Mouse (Mus musculus): ENCODE measurements around the gene Zfp800.

Gene Zfp800

DNA sequence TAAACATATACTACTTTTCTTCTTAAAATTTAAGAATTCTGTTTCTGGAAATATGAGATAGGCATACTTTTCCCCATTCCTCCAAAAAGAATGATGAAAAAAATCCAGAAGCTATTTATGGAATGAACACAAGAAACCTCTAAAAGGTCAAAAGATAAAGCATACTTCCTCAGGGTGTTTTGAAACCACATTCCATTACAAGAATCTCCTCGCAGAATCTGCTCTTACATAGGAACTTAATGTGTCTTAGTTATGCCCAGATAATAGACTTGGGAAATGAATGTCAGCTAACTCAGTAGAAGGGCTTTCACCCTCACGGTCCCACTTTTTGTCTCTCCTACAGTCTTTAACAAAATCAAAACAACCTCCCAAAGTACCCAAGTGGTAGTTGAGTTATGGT is 203.9 kb downstream of the Zfp800 start:
- DNase-seq = no peak

DNA sequence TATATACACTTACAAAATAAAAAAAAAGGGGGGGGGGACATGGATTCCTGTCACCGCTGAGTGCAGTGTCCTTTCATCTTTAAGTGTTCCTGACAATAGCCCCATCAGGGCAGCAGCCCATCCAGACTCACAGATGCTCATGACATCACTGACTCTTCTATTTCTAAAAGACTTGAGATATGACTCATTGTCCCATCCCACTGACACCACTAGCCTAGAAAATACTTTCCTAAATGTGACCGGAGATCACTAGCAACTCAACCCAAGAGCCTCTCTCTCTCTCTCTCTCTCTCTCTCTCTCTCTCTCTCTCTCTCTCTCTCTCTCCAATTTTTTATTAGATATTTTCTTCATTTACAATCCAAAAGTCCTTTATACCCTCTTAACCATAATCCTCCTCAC is 205.9 kb downstream of the Zfp800 start:
- DNase-seq = no peak

Measured in lung, postnatal 14 days (tissue).